Mouse (Mus musculus): ENCODE data around the gene Ccdc9b.

Gene Ccdc9b

GRCm38 (mm10) chr2:118761906-118762783 is at the start of gene Ccdc9b:
Gene Ccdc9b (minus strand): TSS chr2:118762661.
- DNase-seq (ENCODE audit: low spot score in 2 of 2): peak; percentile 85 to 93

GRCm38 (mm10) chr2:118810861-118811260 is 48.4 kb upstream of the Ccdc9b start:
- DNase-seq (ENCODE audit: low spot score in 2 of 2): no peak

GRCm38 (mm10) chr2:118806860-118807259 is 44.4 kb upstream of the Ccdc9b start:
- DNase-seq (ENCODE audit: low spot score in 2 of 2): no peak

- no peak for DNase-seq (ENCODE audit: low spot score in 2 of 2)
Measured at GRCm38 (mm10) chr2:118805756-118806155, 43.3 kb upstream of the Ccdc9b start.

- DNase-seq (ENCODE audit: low spot score in 2 of 2): no peak
Measured at GRCm38 (mm10) chr2:118805137-118805536, 42.7 kb upstream of the Ccdc9b start.

DNA sequence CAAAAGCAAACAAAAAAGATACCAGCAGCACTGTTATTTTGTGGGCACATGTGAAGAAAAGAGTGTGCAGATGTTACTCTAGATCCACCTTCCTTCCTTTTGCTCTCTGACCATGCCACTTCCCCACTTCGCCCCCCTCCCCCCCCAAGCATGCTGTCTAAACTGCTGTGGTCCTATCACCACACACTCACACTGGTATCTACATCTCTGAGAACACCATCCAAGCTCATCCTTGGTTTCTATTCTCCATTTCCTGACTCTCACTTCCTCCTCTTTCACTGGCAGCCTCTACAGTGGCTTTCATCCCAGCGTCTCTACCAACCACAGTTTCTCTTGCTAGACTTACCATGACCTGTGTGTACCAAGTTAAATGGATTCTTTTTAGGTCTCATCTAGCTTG is 42.0 kb upstream of the Ccdc9b start:
- no peak for DNase-seq (ENCODE audit: low spot score in 2 of 2)

DNA sequence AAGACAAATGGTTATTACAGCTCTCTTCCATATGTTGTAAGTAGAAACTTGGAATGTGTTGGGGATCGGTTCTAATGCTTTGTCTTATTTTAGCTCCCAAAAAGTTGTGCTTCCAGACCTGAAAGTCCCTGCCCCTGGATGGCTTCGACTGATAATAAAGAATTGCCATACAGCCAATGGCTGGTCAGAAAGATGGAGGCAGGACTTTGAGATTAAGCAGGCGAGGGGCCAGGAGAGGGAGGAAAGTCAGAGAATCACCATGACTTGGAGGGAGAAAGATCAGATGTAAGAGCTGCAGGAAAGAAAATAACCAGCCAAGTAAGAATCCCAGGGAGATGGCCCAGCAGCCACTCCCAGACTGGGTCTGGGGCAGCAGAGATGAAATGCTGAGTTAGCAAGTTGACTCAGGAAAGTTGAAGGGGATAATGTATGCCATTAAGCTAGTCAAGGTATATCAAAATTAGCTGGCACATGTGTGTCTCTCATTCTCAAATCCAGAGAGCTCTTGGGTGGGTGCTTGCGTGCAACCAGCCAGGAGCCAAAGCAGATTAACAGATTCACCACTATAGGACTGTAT is 40.2 kb upstream of the Ccdc9b start:
- DNase-seq (ENCODE audit: low spot score in 2 of 2): no peak

GRCm38 (mm10) chr2:118793636-118794035 is 31.2 kb upstream of the Ccdc9b start:
- DNase-seq (ENCODE audit: low spot score in 2 of 2): no peak

DNA sequence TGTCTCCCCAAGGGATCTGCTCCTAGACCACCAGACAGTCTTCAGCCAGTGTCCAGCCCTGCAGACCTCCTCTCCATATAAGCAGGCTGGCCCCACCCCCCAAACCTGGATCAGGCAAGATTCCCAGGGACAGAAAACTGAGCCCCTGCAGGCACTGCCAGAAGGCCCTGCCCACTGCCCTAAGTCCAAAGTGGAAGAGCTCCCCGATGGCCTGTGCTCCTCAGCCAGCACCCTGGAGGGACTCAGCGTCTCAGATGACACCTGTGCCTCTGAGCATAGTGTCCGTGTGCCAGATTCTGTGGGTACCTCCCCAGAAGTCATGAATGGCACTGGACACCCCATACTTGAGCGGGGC is 29.8 kb upstream of the Ccdc9b start:
- no peak for DNase-seq (ENCODE audit: low spot score in 2 of 2)

- no peak for DNase-seq (ENCODE audit: low spot score in 2 of 2)
Measured at GRCm38 (mm10) chr2:118791591-118792258, 29.3 kb upstream of the Ccdc9b start.

GRCm38 (mm10) chr2:118790551-118791525 is 28.4 kb upstream of the Ccdc9b start:
- DNase-seq (ENCODE audit: low spot score in 2 of 2): peak; percentile 58 to 67

GRCm38 (mm10) chr2:118790221-118790550 is 27.7 kb upstream of the Ccdc9b start:
- DNase-seq (ENCODE audit: low spot score in 2 of 2): no peak

DNA sequence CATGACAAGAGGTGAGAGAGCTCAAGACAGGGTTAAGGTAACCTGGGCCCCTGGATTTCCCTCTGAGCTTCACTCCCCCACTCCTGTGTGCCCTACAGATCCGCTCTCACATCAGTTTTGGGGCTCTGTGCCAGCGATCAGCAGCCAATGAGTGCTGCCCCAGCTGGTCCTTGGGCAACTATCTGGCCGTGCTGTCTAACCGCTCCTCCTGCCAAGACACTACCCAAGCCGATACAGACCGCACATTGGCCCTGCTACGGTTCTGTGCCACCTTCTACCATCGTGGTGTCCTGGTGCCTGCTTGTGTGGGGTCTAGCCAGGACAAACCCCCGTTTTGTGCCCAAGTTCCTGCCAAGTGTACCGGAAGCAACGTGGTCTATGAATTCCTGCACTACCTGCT is 27.0 kb upstream of the Ccdc9b start:
- DNase-seq (ENCODE audit: low spot score in 2 of 2): no peak

DNA sequence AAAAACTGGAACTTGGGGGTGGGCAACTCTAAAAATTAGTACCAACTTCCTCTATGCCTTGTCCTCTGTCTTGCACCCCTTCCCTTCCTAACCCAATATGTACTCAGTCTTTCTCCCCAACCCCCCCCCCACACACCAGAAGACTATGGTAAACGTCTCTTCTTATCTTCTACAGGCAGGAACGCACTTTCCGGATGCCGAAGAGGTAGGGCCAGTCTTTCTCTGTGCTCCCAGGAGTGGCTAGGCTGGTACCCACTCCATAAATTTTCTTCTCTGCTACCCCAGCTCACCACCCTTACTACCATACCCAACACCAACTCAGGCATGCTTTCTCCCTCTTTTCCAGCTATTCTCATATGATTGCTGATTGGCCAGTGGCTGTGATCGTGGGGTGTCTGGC is 24.1 kb upstream of the Ccdc9b start:
- no peak for DNase-seq (ENCODE audit: low spot score in 2 of 2)

GRCm38 (mm10) chr2:118783663-118784062 is 21.2 kb upstream of the Ccdc9b start:
- DNase-seq (ENCODE audit: low spot score in 2 of 2): no peak

DNA sequence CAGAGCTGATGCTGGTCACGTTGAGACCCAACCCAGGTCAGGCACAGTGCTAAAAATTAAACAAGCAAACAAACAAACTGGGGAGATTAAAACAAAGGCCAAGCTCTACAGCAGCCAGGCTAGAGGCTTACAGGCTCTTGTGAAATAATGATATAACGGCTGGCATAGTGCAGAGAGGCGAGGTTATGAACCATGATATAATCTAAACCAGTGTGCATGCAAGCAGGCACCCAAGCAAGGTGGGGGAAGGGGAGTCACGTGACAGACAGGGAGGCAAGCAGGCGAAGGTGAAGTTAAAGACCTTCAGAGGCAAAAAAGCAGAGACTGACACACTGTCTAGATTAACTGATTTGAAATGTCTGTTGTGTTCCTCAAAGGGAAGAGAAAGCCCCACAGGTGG is 20.6 kb upstream of the Ccdc9b start:
- DNase-seq (ENCODE audit: low spot score in 2 of 2): no peak

- no peak for DNase-seq (ENCODE audit: low spot score in 2 of 2)
Measured at GRCm38 (mm10) chr2:118782303-118782702, 19.8 kb upstream of the Ccdc9b start.

DNA sequence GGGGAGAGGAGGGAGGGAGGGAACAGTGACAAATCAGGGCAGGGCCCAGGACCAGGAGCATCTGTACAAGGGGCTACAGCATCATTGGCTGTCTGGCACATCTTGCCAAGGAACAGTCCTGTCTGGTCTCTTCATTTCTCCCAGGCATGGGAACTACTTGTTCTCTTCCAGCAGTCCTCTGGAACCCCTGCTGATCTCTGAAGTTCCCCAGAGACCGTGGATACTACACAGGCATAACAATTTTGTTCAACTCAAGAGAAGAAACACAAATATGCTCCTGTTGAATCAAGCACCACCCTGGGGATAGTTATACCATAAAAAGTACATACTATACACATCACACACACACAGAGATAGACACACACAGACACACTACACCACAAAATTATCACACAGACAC is 18.7 kb upstream of the Ccdc9b start:
- no peak for DNase-seq (ENCODE audit: low spot score in 2 of 2)

DNA sequence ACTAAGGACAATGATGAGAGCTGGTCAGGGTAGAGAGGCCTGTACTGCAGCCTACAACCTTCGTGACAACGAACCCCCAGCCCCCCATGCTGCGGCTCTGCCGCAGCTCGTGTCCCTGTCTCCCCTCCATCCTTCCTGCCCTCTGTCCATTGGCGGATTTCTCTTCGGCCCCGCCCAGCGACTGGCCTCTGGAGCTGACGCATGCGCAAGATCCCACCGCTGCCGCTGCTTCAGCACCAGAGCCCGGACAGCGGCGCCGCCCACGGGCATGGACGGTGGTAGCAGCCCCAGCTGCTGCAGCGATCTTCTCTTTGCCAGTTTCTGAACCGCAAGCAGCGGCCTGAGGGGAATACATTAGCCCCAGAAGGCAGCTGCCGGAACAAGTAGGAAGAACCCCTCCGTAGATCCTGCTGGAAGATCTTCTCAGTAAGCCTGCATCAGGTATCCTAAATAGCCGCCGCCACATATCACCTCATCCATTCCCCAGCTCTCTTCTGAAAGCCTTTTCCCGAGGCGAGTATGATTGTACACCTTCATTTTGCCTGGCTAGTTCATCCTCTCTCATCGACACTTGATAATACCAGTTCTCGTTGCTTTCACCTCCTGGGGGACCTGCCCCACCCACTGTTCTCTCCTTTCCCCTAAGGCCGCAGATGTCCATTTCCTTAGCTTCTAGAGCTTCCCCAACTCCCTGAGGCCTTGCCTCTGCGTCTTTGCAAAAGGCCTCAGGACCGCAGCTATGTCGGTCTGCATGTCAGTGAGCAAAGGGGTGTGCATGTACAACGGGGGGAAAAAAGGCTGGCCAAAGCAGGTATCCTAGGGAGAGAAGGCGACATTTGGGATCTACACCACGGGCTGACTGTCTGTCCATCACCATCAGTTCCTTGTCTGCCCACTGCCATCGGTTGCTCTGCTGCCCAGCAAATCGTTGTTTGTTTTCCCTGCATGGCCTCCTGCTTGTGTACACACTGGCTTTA is 17.3 kb upstream of the Ccdc9b start, which contains the start of gene Disp2:
Gene Disp2, plus strand, starts transcription at position 216 of the 977 bp plus-strand sequence.
- DNase-seq (ENCODE audit: low spot score in 2 of 2): peak; percentile 87 to 92

DNA sequence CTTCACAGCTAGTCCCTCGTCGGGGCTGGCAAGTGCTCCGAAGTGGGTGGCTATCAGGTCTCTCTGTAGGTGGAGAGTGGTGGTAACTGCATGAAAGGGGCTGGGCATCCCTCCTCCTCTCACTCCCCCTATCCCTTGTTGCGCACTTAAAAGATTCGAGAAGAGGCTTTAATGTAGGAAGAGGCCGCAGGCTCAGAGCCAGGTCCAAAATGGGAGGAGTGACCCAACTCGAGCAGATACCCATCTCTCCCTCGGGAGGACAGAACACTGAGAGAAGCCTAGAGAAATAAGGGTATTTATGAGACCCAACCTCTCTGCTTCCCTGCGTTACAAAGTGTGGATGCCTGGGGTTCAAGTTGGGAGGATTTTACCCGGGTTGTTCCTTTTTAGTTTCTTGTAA is 16.6 kb upstream of the Ccdc9b start:
- DNase-seq (ENCODE audit: low spot score in 2 of 2): no peak

DNA sequence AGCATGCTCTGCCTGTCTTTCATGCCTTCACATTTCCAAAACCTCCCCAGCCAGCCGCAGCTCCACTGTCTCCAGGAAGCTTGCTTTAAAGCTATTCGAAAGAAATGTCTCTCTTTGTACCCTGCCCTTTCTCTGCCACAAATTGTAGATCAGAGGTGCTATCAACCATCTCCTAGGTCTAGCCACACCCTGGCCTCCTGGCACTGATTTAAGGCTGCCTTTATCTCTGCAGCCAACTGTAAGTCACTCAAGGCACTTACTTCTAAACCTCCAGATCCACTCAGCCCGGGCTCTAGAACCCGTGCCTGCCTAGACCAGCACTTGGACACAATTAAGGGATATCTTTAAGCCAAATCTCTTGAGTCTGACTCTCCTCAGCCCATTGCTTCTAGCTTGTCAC is 16.0 kb upstream of the Ccdc9b start:
- no peak for DNase-seq (ENCODE audit: low spot score in 2 of 2)

Data from urinary bladder, postnatal 4 days (tissue).